Mouse (Mus musculus) bone marrow, adult 2 months (tissue): Measurements from ENCODE around the gene March6. TPM values are rescaled to one million over a fixed set of nuclear protein-coding genes. Genes with fewer than 3 reads are reported as not detected.

Experiments
- H3K27ac ChIP-seq: fragments of 200-500 bp; 2 replicates; pipeline ENCODE4 v1.5.1; 2012; ENCODE audit warnings: low read depth, mild to moderate bottlenecking, control low read depth, inconsistent platforms, low read length; ENCODE audit not compliant: control insufficient read depth, poor library complexity, insufficient read depth
- H3K4me1 ChIP-seq: fragments of 200-500 bp; 2 replicates; pipeline ENCODE4 v1.6.1; 2011; ENCODE audit warnings: low read length; ENCODE audit not compliant: control insufficient read depth, insufficient read depth
- H3K4me3 ChIP-seq: fragments of 200-500 bp; replicated peaks from 2 replicates; pipeline ENCODE3; 2011; ENCODE audit warnings: mild to moderate bottlenecking, low read depth, low read length, control low read depth; ENCODE audit not compliant: control insufficient read depth
- CTCF ChIP-seq: fragments of 200-500 bp; IDR thresholded peaks from 2 replicates; pipeline ENCODE4 v1.5.1; 2011; ENCODE audit warnings: low read length, control low read depth; ENCODE audit not compliant: control insufficient read depth, insufficient read depth
- POLR2A ChIP-seq: fragments of 200-500 bp; IDR thresholded peaks from 2 replicates; pipeline ENCODE4 v1.6.1; 2011; ENCODE audit warnings: low read depth, mild to moderate bottlenecking, control low read depth, low read length, borderline replicate concordance; ENCODE audit not compliant: control insufficient read depth
- WGBS: fragments of 180-500 bp; shearing (Covaris S2); methylation state at CpG from one replicate; pipeline ENCODE4 v1.1.7; 2018; 5-methylcytosine and 5-hydroxymethylcytosine counted together
- polyA plus RNA-seq: library from polyadenylated mRNA; stranded (reverse); fragments of >200 nt; gene quantifications from 2 replicates; pipeline ENCODE4 v1.2.4, GENCODE M21; 2011; ENCODE audit warnings: low replicate concordance; ENCODE audit not compliant: missing spikeins, insufficient read depth, insufficient read length

March6 gene
- polyA plus RNA-seq, 1 experiment: 20.9 TPM

GRCm38 (mm10) chr15:31532331-31533021 is 1.6 kb upstream of the March6 start:
- peak overlapping the region; percentile 42 for H3K27ac ChIP-seq
- TF ChIP-seq POLR2A (no peak), CTCF (no peak)
- H3K4me1 ChIP-seq: peaks cover 12% of the 10 kb centered on the region
- WGBS: 80% methylated on average over 2 of the region's 2 CpGs
- peak overlapping the region; percentile 11 for H3K4me3 ChIP-seq

- Histone ChIP-seq H3K4me3 (peak overlapping the region; percentile 68), H3K27ac (peak overlapping the region; percentile 99), H3K4me1 (peaks cover 12% of the 10 kb centered on the region)
- WGBS: 2% methylated on average over 16 of the region's 16 CpGs
- TF ChIP-seq CTCF (no peak), POLR2A (no peak)
Measured at GRCm38 (mm10) chr15:31531446-31532330, 835 bp upstream of the March6 start.

GRCm38 (mm10) chr15:31529811-31530658 is 818 bp downstream of the March6 start:
- WGBS: under 1% methylated on average over 56 of the region's 56 CpGs
- Histone ChIP-seq H3K4me1 (peaks cover 12% of the 10 kb centered on the region), H3K4me3 (peak overlapping the region; percentile 99), H3K27ac (peak overlapping the region; percentile 99)
- TF ChIP-seq POLR2A (no peak), CTCF (no peak)

- H3K4me1 ChIP-seq: peaks cover 10% of the 10 kb centered on the region
- 20% methylated on average over 6 of the region's 6 CpGs for WGBS
- TF ChIP-seq POLR2A: no peak
- no peak for TF ChIP-seq CTCF
- H3K27ac ChIP-seq: no peak overlapping the region
- no peak overlapping the region for H3K4me3 ChIP-seq
Measured at GRCm38 (mm10) chr15:31529103-31529502, 1.8 kb downstream of the March6 start.

GRCm38 (mm10) chr15:31528477-31528876 is 2.4 kb downstream of the March6 start:
- H3K27ac ChIP-seq: no peak overlapping the region
- H3K4me3 ChIP-seq: no peak overlapping the region
- WGBS: 75% methylated on average over 4 of the region's 4 CpGs
- peaks cover 10% of the 10 kb centered on the region for H3K4me1 ChIP-seq
- TF ChIP-seq CTCF (no peak), POLR2A (no peak)

GRCm38 (mm10) chr15:31526463-31526862 is 4.4 kb downstream of the March6 start:
- Histone ChIP-seq H3K27ac (no peak overlapping the region), H3K4me3 (no peak overlapping the region), H3K4me1 (peaks cover 2% of the 10 kb centered on the region; the same call in 1 of the 2 replicates)
- 84% methylated on average over 1 of the region's 1 CpGs for WGBS
- TF ChIP-seq CTCF: no peak
- TF ChIP-seq POLR2A: no peak

- Histone ChIP-seq H3K4me1 (no peaks in the 10 kb centered on the region; the same call in none of the 2 replicates), H3K4me3 (no peak overlapping the region), H3K27ac (no peak overlapping the region)
- WGBS: 55% methylated on average over 5 of the region's 5 CpGs
- TF ChIP-seq CTCF: no peak
- no peak for TF ChIP-seq POLR2A
Measured at GRCm38 (mm10) chr15:31519000-31519399, 11.9 kb downstream of the March6 start.
